Mouse (Mus musculus): Measurements from ENCODE around the gene Mymx. TPM values are rescaled to one million over a fixed set of nuclear protein-coding genes. Genes with fewer than 3 reads are reported as not detected.

Mymx gene
- total RNA-seq, 2 experiments from 2014 or later = 42.8 to 44.3 TPM

- DNase-seq (ENCODE audit: low spot score in 2 of 2) = peak; percentile 66 to 82
Measured at GRCm38 (mm10) chr17:45591701-45592605, 9.9 kb downstream of the Mymx start.

- DNase-seq (ENCODE audit: low spot score in 2 of 2) = no peak
Measured at GRCm38 (mm10) chr17:45590410-45590809, 11.5 kb downstream of the Mymx start.

- DNase-seq (ENCODE audit: low spot score in 2 of 2) = no peak
Measured at GRCm38 (mm10) chr17:45589844-45590243, 12.1 kb downstream of the Mymx start.

- no peak for DNase-seq (ENCODE audit: low spot score in 2 of 2)
Measured at GRCm38 (mm10) chr17:45589236-45589635, 12.7 kb downstream of the Mymx start.

GRCm38 (mm10) chr17:45588370-45588769, 13.5 kb downstream of the Mymx start:
- no peak for DNase-seq (ENCODE audit: low spot score in 2 of 2)

GRCm38 (mm10) chr17:45586449-45586837, 15.5 kb downstream of the Mymx start:
- no peak for DNase-seq (ENCODE audit: low spot score in 2 of 2)

- no peak for DNase-seq (ENCODE audit: low spot score in 2 of 2)
Measured at GRCm38 (mm10) chr17:45585725-45586448, 16.0 kb downstream of the Mymx start.

- DNase-seq (ENCODE audit: low spot score in 2 of 2) = peak; percentile 83
Measured at GRCm38 (mm10) chr17:45584939-45585678, 16.8 kb downstream of the Mymx start.

GRCm38 (mm10) chr17:45584096-45584896, 17.6 kb downstream of the Mymx start:
- DNase-seq (ENCODE audit: low spot score in 2 of 2) = peak; percentile 72 to 87

GRCm38 (mm10) chr17:45582715-45583355, 19.1 kb downstream of the Mymx start:
- no peak for DNase-seq (ENCODE audit: low spot score in 2 of 2)

GRCm38 (mm10) chr17:45582188-45582587, 19.7 kb downstream of the Mymx start:
- DNase-seq (ENCODE audit: low spot score in 2 of 2) = no peak

GRCm38 (mm10) chr17:45581567-45581983, 20.3 kb downstream of the Mymx start:
- DNase-seq (ENCODE audit: low spot score in 2 of 2) = peak; percentile 60 to 74

GRCm38 (mm10) chr17:45580958-45581477, 20.9 kb downstream of the Mymx start:
- no peak for DNase-seq (ENCODE audit: low spot score in 2 of 2)

- no peak for DNase-seq (ENCODE audit: low spot score in 2 of 2)
Measured at GRCm38 (mm10) chr17:45579554-45579953, 22.3 kb downstream of the Mymx start.

GRCm38 (mm10) chr17:45578843-45579242, 23.1 kb downstream of the Mymx start:
- DNase-seq (ENCODE audit: low spot score in 2 of 2) = no peak

GRCm38 (mm10) chr17:45578242-45578641, 23.7 kb downstream of the Mymx start:
- DNase-seq (ENCODE audit: low spot score in 2 of 2) = no peak

- no peak for DNase-seq (ENCODE audit: low spot score in 2 of 2)
Measured at GRCm38 (mm10) chr17:45575123-45575897, 26.6 kb downstream of the Mymx start.

GRCm38 (mm10) chr17:45574129-45574761, 27.7 kb downstream of the Mymx start:
- peak in 1 of 2 experiments; percentile 63 for DNase-seq (ENCODE audit: low spot score in 2 of 2)

- DNase-seq (ENCODE audit: low spot score in 2 of 2) = peak; percentile 89 to 96
Measured at GRCm38 (mm10) chr17:45573780-45574123, 28.1 kb downstream of the Mymx start.
